Mouse (Mus musculus) left cerebral cortex, postnatal 4 days (tissue): Measurements from ENCODE around the gene Iqck. TPM values are rescaled to one million over a fixed set of nuclear protein-coding genes. Genes with fewer than 3 reads are reported as not detected.

ENCODE experiments used
- DNase-seq: peaks from one replicate; pipeline ENCODE4 v3.0.0-alpha.2; 2022
- intact Hi-C: fragments of 180-260 bp; cut with DNase I; formaldehyde crosslinking; loops from one replicate; pipeline ENCODE4 v1.15.1; 2025
- total RNA-seq, 2 experiments: library from RNA; stranded (reverse); gene quantifications; 2 replicates each; pipeline ENCODE4 v1.2.3; 2021

The Iqck gene
- 1 to 10 TPM; 3.5 to 4.0 TPM for total RNA-seq

DNA sequence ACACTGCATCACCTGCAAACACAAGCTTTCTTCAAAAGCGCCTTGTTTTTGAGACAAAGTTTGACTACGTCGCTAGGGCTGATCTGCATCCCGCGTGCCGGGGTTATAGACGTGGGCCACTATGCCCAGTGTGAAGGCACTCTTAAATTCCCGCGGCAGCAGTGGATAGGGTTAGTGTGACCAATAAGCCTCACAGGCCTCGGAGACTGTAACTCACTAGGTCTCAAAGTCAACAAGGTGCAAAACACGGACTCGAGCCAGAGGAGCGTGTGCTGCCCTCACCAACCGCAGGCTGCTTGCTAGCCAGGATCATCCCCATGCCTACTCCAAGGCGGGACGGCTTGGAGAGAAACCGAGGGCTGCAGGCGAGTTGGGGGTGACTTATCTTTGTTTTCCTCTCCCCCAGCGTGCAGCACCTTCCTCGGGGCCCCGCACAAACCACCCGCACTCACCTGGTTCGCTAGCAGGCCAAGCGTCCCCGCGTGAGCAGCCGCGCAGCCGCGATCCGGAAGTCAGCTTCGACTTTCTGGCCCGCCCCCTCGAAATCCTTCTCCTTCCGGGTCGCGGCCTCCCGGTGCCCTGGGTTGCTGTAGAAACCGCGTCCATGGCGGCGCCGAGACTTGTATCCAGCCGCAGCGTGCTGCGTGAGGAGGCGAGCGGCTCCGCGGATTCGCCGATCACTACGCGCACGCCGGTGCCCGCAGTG is at the start of gene Iqck:
Gene Iqck, plus strand, starts transcription at position 582 of the 706 bp plus-strand sequence.
- intact Hi-C loops = loop anchor here (5.0 kb wide), 1 partner anchor 137 kb away; no protein-coding TSS in a partner anchor
- DNase-seq = peak; percentile 94

DNA sequence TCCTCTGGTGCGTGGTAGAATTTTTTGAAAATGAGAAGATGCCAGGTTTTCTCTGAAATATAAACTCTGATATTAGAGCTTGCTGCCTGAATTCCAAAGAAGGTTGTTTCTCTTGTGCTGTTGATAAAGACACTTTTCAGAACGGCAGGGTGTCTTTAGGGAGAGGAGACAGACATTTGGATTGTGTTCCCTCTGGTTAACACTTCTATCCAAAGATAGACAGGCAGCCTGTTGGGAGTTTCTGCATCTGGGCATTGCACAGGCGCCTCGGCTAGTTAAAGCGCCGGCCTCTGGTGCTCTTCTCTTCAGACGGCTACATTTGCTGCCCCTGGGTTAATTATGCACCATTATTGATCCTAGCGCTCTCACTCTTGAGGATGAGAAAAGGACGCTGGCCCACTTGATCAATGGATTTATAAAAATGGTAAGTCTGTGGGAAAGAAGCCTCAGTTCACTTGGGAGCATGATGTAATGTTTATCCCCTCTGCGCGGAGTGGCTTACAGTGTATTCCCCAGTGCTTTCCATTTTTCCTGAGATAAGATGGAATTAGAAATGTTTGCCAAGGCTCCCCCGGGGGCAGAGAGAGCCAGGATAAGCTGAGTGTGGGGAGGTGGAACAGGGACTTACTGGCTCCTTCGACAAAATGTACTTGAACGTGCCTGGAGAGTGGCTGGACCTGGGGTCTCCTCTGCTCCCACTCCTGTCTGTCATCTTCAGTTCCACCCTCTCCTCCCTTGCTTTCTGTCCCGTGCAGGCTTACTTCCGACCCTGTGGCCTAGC is 48.7 kb upstream of the Iqck start:
- intact Hi-C loops = no loop called here
- DNase-seq = no peak

DNA sequence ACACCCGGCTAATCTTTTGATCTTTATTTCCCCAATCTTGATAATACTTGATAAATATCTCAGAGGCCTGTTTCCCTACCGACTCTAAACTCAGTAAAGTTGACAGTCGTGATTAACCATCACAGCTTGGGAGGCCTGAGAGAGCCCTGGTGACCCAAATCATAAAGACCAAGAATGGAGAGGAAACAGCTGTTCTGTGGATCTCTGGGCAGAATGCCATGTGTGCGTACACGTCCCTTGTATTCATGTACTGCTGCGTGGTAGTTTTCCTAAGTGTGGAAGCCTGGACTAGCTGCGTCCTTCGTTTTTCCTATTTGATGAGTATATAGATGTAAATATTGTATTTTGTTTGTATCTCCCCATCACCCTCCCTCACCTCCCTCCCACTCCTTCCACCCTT is 47.7 kb upstream of the Iqck start:
- intact Hi-C loops = no loop called here
- DNase-seq = no peak

DNA sequence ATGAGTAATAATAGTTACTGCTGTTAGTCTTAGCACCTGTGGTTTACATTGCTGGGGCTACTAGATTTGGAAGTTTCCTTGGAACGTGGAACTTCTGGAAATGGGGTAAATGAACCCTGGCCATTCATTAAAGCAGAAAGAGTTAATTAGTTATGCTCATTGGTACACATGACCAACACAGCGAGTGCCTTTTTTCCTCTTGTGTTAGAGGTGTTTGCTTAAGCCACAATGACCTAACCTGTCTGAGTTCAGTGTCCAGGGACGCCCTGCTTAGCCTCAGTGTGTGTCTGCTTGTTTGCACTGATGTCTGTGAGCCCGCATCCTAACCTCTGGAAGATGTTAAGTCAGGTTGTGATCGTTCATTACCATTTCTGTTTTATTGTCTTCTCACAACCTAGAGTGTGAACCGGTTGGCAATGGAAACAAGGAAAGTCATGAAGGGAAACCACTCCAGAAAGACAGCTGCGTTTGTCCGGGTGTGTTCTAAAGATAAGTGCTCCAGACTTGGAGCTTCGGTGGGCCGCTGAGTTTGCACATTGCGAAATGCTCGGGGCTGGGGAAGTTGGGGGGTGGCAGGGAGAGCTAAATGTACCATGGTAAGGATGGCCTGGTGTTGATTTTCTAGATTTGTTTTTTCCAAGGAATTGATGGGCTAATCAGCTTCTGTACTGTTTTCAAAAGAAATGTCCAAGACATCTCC is 44.0 kb upstream of the Iqck start:
- intact Hi-C loops = no loop called here
- no peak for DNase-seq

DNA sequence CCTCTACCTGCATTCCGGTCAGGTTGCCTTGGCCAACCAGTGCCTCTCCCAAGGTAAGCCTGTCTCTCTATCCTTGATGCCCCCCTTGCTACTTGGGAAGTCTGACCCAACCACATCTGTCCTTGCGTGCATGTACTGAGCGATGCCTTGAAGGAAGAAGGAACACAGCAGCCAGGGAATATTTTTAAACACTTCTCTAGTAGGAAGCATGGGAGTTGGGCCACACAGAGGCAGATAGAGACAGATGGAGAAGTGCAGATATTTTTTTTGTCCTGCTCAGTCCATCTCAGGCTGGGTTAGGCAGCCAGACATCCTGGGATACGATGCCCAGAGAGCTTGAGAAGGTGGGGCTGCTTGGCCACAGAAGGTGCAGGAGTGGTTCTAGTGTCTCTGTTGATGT is 42.0 kb upstream of the Iqck start:
- DNase-seq = no peak
- intact Hi-C loops = no loop called here

DNA sequence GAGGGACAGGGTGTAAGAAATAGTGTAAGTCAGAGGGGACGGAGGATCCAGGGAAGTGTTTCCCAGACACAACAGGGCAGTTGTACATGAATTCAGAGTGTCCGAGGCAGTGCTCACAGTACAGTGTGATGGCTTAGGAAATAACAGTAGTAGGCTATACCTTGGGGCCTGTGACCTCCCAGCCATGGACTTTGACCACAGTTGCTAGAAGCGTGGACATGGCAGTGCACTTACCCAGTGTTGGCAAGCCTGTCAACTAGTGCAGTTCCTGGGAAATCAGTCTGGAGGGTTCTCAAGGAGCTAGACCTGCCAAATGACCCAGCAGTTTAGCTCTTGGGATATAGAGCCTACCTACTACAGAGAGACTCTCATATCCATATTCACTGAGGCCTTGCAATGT is 39.3 kb upstream of the Iqck start:
- no peak for DNase-seq
- intact Hi-C loops = no loop called here

DNA sequence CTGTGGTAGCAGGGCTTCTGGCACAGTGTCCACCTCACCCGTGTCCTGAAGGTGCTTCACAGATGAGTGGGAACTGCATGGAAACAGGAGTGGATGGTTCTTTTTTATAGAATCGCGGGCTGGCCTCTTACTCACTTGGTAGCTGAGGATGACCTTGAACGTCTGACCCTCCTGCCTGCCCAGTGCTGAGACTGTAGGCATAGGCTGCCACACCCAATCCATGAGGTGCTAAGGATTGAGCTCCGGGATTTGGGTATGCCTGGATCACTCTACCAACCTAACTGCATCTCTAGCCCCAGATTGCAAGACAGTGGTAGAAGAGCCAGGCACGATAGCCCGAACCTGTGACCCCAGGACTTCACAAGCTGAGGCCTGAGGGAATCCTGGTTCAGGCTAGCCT is 37.8 kb upstream of the Iqck start:
- intact Hi-C loops = no loop called here

DNA sequence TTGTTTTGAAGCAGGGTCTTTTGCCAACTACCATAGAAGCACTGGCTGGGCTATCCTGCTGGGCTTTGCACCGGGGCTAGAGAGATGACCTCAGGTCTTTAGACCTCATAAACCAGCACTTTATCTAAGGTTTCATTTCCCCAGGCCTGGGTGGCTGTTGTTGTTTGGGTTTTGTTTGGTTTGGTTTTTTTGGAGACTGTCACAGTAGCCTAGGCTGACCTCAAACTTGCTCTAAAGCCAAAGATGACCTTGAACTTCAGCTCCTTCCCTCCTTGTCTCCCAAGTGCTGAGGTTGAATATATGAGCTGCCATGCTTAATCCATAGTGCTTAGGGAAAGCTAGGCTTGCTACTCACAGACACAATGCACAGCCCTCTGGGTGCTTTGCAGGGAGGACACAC is 35.9 kb upstream of the Iqck start:
- no peak for DNase-seq
- intact Hi-C loops = no loop called here

More for the DNA sequence above, 37.8 kb upstream of the Iqck start:
- no peak for DNase-seq

DNA sequence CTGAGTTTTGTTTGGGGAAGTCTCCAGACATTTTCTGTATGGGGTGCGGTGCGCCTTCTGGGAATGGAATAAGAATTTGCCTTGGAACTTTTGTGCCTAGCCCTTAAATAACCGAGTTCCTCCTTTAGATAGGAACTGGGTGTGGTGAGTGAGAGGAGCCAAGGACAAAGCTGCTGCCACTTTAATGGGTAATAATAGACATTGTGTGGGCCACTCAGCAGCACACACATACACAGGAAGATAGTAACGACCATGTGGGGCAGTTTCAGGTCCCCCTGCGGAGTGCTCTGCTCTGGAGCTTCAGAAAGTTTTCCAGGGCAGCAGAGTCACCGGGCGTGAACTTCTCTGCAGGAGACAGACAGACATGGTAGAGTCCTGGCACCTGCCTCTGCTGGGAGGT is 34.2 kb upstream of the Iqck start:
- intact Hi-C loops = no loop called here
- DNase-seq = no peak

DNA sequence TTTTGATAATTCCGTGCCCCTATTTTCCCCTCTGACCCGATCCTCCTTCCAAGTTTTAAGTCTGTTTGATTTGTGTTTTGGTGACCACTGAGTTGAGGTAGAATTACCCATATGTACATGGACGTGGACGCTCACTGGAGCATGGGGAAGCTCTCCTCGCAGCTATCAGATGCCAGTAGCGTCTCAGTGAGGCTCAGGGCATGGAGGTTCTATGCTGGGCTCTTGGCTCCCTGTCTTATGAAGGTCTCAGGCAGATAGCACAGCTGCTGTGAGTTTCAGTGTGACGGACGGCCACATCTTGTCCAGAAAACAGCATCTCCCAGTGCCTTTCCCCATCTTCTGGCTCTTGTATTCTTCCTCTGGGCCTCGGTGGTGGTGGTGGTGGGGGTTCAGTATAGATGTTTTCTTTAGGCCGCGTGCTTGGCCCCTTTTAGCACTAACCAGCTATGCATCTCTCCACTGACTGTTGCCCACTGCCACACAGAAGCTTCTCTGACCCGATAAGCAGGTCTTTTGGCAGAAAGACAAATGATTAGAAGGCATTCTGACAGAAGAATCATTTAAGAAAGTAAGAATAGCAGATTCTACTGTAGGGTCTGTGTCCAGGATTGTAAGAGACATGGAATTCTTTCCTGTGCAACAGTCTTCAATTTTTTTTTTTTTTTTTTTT is 33.5 kb upstream of the Iqck start:
- no peak for DNase-seq
- intact Hi-C loops = no loop called here

DNA sequence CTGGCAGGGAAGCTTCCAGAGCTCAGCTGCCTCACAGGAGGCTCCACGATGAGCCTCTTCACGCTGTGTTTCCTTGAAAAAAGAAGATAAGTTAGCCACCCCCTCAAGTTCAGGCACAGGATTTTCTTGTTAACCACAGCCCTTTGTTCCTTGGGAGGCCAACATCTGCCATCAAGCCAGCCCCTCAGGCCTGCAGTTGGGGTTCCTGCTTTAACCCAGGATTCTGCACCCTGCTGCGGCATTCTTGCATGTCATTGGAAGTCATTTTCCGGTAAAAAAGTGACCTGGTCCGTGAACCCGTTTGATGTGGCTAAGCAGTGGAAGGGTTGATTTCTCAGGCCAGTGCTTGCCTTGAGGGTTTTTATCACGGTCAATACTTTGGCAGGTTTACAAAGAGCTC is 31.1 kb upstream of the Iqck start:
- intact Hi-C loops = no loop called here
- no peak for DNase-seq

DNA sequence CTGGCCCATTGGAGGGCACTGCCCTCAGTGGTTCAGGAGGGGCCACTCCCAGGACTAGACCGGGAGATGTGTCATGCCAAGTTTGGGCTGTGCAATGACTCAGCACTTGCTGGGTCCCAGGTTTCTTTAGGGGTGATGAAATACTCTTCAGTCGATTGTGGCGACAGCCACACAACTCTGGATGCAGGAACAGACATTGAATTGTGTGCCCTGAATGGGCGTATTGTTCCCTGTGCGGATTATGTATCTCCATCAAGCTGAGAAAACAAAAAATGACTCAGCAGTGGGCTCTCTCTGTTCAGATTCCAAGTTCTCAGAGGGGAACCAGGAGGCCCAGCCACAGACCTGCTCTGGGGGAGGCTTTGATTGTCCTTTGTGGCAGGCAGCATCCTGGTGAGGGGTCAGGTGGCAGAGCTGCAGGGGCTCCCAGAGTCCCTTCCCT is 27.6 kb upstream of the Iqck start:
- DNase-seq = no peak
- intact Hi-C loops = no loop called here

DNA sequence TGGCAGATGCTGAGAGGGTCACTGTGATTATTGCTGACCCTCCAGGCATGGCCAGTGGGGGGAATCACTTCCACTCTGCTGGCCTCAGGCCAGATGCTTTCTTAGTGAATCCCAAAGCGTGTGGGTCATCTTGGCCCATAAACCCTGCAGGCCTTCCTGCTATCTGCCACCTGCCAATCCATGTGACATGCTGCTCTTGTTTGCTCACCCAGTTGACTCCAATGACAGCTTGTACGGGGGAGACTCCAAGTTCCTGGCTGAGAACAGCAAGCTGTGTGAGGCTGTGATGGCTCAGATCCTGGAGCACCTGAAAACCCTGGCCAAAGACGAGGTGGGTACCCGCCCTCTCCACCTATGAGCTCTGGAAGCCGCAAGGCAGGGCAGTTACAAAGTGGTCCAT is 17.7 kb upstream of the Iqck start:
- intact Hi-C loops = no loop called here
- no peak for DNase-seq

DNA sequence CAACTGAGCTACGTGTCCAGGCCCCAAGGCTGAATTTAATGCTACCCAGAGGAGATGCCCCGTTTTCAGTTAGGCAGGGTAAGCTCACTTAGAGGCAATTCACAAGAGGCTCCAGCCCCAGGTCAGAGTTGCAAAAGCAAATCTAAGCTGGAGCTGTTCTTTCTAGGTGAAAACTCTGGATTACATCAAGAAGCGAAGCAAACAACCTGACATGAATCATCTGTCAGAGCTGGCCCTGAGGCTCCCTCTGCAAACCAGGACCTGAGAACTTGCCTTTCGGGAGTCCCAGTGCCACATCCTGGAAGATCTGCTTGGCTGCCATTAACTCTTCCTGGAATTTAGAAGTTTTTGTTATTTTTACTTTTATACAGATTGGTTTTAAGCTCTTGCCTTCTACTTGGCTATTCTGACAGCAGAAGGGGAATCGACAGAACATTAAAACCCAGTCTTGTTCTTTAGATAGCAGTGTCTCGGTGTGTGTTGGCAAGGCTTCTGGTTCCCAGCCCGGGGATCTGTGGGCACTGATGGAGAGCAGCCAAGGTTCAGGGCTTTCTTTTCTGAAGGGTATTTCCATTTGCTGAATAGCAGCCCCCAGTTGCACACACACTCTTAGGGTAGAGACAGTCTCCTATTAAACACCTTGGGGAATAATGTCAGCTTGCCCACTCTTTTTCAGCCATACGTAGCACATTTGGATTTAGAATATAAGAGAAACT is 14.4 kb upstream of the Iqck start:
- DNase-seq = peak; percentile 63
- intact Hi-C loops = no loop called here

DNA sequence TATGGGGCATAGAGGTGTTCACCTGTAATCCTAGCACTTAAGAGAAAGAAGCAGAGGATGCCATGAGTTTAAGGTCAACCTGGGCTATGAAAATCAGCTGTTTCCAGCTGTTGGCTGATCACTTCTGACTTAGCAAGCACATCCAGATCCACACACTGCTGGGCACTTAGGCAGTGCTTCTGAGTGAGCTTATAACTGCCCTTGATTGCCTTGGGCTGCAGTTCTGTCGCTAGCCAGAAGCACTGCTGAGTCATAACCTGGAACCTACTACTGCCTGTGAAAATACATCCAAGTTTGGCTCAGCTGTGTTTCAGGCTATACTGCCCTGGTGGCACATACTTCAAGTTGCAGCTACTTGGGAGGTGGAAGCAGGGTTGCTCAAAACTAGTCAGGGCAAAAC is 13.8 kb upstream of the Iqck start:
- intact Hi-C loops = no loop called here
- DNase-seq = no peak

DNA sequence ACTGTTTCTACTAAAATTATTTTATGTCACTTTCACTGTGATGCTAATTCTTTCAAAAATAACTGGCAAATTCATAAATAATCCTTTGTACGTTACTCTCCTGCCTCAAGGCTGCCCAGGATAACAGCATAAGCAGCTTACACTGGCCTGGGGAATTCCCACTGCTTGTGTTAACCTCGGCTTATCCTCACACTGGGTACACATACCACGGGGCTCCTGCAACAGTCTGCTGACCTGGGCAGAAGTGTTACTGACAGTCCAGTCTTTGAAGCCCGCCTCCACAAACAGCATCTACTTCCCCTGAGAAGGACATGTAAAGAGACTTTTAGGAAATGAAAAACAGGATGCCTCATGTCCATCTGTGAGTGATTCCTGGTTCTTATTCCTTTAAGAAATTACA is 12.6 kb upstream of the Iqck start:
- intact Hi-C loops = no loop called here
- DNase-seq = no peak

DNA sequence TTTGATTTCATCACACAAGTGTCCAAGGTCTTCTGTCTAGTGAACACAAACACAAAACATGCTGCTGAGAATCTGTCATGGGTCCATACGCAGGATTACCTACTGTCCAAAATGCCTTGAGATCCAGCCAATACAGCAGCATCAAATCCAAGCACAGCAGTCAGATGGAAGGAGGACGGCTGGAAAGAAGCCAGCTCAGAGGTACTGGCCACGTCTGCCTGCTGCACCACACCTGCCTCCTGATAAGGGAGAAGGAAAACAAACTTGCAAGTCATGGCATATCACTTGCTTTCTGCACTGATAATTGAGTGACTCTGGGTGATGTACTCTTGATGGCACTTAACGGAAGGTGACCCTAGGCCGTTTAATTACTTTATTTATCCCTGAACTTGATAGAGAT is 10.4 kb upstream of the Iqck start:
- intact Hi-C loops = no loop called here
- no peak for DNase-seq

DNA sequence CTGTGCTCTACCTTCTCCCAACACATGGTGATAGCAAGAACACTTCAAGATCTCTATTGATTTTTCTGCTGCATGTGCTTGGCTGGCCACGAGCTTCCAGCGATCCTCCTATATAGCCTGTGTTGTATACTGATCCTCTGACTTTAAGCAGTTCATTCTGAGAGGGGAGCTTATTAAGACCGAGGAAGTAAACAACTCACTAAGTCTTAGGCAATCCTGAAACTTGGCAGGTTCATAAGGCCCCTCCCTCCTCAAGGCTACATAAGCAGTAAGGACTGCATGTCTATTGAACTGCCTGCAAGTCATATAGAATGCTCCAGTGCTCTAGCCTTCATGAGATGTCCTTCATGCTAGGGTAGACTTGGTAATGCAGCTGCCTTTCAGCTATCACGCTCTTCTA is 9.2 kb upstream of the Iqck start:
- DNase-seq = no peak
- intact Hi-C loops = no loop called here

DNA sequence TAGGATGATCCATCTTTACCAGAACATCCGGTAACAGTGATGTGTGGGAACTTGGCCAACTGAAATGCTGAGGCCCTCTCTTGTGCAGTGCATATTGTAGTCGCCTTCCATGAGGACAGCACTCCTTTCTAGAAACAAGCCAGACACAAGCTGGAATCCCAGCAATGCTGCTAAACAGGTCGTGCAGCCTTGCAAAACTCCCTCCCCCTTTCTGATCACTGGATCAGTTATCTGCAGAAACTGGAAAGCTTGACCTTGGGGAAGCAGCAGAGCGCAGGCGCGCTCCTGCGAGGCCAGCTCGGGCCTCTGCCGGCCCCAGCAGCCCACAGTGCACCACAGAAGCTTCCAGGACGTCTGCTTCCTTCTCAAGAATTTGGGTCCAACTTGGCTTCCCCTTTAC is 6.8 kb upstream of the Iqck start:
- no peak for DNase-seq
- intact Hi-C loops = no loop called here

DNA sequence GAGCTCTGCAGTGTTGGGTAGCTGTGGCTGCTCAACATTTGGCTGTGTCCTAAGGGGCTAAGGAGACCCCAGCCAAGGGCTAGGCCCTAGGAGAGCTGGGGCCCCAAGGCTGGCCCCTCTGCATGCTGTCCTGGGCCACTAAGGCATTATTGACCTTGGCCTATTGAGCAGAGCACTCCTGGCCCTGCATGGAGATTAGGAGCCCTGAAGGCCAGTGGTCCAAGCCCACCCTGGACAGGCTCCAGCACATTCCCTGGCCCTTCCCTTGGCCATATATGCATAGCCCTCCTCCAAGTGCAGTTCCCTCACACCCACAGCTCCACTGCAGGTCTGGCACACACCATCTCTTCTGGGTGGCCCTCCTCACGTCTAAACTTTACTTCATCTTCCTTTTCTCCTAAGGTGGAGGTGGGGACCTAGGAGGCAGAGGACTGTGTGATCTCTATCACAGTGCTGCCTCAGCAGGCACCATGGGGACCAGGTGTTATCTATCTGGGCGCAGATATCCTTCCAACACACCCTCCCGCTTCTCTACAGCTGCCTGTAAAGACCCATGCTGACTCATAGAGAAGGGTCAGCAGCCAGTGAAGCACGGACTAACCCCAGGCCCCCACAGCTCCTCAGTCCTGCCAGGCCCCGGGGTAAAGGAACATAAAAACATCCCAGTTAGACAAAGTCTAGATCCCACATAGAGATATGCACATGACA is 5.9 kb upstream of the Iqck start:
- intact Hi-C loops = no loop called here
- no peak for DNase-seq
